Mouse (Mus musculus) neural tube, embryonic 13.5 days (tissue): Measurements from ENCODE around the gene Itga9. TPM values are rescaled to one million over a fixed set of nuclear protein-coding genes. Genes with fewer than 3 reads are reported as not detected.
"Not testable (repeated sequence)": the region's sequence is repeated elsewhere in the genome, so short reads cannot be mapped to it uniquely, and the experiment has no call there.

Source experiments
- ATAC-seq: fragments of 200-750 bp; cut with Nextera tagmentation; 2 replicates; pipeline ENCODE4 v1.8.0; 2017; ENCODE audit warnings: low read depth, mild to moderate bottlenecking, moderate TSS enrichment, moderate library complexity
- H3K27ac ChIP-seq: fragments of 300-500 bp; sonication (generic); replicated peaks from 2 replicates; pipeline ENCODE4 v1.5.1; 2015; ENCODE audit warnings: moderate library complexity, mild to moderate bottlenecking, inconsistent platforms
- H3K27me3 ChIP-seq: fragments of 300-500 bp; sonication (generic); 2 replicates; pipeline ENCODE4 v1.6.1; 2015; ENCODE audit warnings: mild to moderate bottlenecking, inconsistent platforms
- H3K36me3 ChIP-seq: fragments of 300-500 bp; sonication (generic); 2 replicates; pipeline ENCODE4 v1.6.1; 2015; ENCODE audit warnings: mild to moderate bottlenecking, inconsistent platforms
- H3K4me1 ChIP-seq: fragments of 300-500 bp; sonication (generic); replicated peaks from 2 replicates; pipeline ENCODE4 v1.6.1; 2015; ENCODE audit warnings: inconsistent platforms
- H3K4me2 ChIP-seq: fragments of 300-500 bp; sonication (generic); 2 replicates; pipeline ENCODE4 v1.6.1; 2015; ENCODE audit warnings: inconsistent platforms, mild to moderate bottlenecking, moderate library complexity
- H3K4me3 ChIP-seq: fragments of 300-500 bp; sonication (generic); 2 replicates; pipeline ENCODE4 v1.5.1; 2015; ENCODE audit warnings: mild to moderate bottlenecking, inconsistent platforms
- H3K9ac ChIP-seq: fragments of 300-500 bp; sonication (generic); 2 replicates; pipeline ENCODE4 v1.6.1; 2015; ENCODE audit warnings: moderate library complexity, mild to moderate bottlenecking, inconsistent platforms
- H3K9me3 ChIP-seq: fragments of 300-500 bp; sonication (generic); 2 replicates; pipeline ENCODE4 v1.6.1; 2016; ENCODE audit warnings: inconsistent platforms
- WGBS: fragments of 180-500 bp; shearing (Covaris S2); methylation state at CpG from one replicate; pipeline ENCODE4 v1.1.7; 2015; 5-methylcytosine and 5-hydroxymethylcytosine counted together
- polyA plus RNA-seq: library from polyadenylated mRNA; unstranded; fragments of >200 nt; fragmentation: Nextera tagmentation; extraction: Ambion mirVana; gene quantifications from 2 replicates; pipeline ENCODE4 v1.2.1, GENCODE M21; 2015

Itga9 gene
- polyA plus RNA-seq, 1 experiment from 2014 or later: 3.5 TPM

GRCm38 (mm10) chr9:118585998-118586397, 20.5 kb upstream of the Itga9 start:
- ATAC-seq: no peak
- Histone ChIP-seq H3K4me3 (no peak overlapping the region), H3K9me3 (no peaks in the 10 kb centered on the region), H3K27ac (no peak overlapping the region), H3K9ac (no peak overlapping the region), H3K4me2 (no peak overlapping the region), H3K4me1 (peaks cover 20% of the 10 kb centered on the region), H3K27me3 (no peaks in the 10 kb centered on the region), H3K36me3 (peaks cover 25% of the 10 kb centered on the region)
- 83% methylated on average over 6 of the region's 6 CpGs for WGBS

- Histone ChIP-seq H3K36me3 (peaks cover 17% of the 10 kb centered on the region), H3K4me3 (no peak overlapping the region), H3K27me3 (no peaks in the 10 kb centered on the region), H3K9me3 (no peaks in the 10 kb centered on the region), H3K4me2 (no peak overlapping the region), H3K9ac (no peak overlapping the region), H3K27ac (no peak overlapping the region), H3K4me1 (peaks cover 16% of the 10 kb centered on the region)
- WGBS: 75% methylated on average over 4 of the region's 4 CpGs
- no peak for ATAC-seq
These were observed 19.4 kb upstream of the Itga9 start for GRCm38 (mm10) chr9:118587115-118587514.

GRCm38 (mm10) chr9:118589249-118589648, 17.2 kb upstream of the Itga9 start:
- Histone ChIP-seq H3K4me2 (no peak overlapping the region), H3K4me1 (peaks cover 25% of the 10 kb centered on the region), H3K4me3 (no peak overlapping the region), H3K27ac (0 out of 2 replicates have a peak overlapping the region, but pooled peaks have one; percentile 30), H3K9me3 (no peaks in the 10 kb centered on the region), H3K27me3 (no peaks in the 10 kb centered on the region), H3K36me3 (no peaks in the 10 kb centered on the region), H3K9ac (no peak overlapping the region)
- WGBS: 48% methylated on average over 3 of the region's 3 CpGs
- no peak for ATAC-seq

- Histone ChIP-seq H3K27me3 (no peaks in the 10 kb centered on the region), H3K27ac (0 out of 2 replicates have a peak overlapping the region, but pooled peaks have one; percentile 30), H3K4me3 (no peak overlapping the region), H3K4me1 (peaks cover 25% of the 10 kb centered on the region), H3K4me2 (no peak overlapping the region), H3K36me3 (no peaks in the 10 kb centered on the region), H3K9me3 (no peaks in the 10 kb centered on the region), H3K9ac (0 out of 2 replicates have a peak overlapping the region, but pooled peaks have one; percentile 13)
- ATAC-seq: peak; percentile 55
- whole genome bisulfite sequencing: 28% methylated on average over 7 of the region's 7 CpGs
These were observed 16.3 kb upstream of the Itga9 start for GRCm38 (mm10) chr9:118590230-118590629.

- Histone ChIP-seq H3K27me3 (no peaks in the 10 kb centered on the region), H3K4me2 (no peak overlapping the region), H3K4me3 (no peak overlapping the region), H3K27ac (no peak overlapping the region), H3K36me3 (no peaks in the 10 kb centered on the region), H3K4me1 (peaks cover 25% of the 10 kb centered on the region), H3K9ac (no peak overlapping the region), H3K9me3 (no peaks in the 10 kb centered on the region)
- ATAC-seq: no peak
- 80% methylated on average over 6 of the region's 6 CpGs for WGBS
These were observed 14.9 kb upstream of the Itga9 start for GRCm38 (mm10) chr9:118591633-118592032.

- Histone ChIP-seq H3K4me1 (peaks cover 25% of the 10 kb centered on the region), H3K4me2 (no peak overlapping the region), H3K27me3 (no peaks in the 10 kb centered on the region), H3K27ac (no peak overlapping the region), H3K4me3 (no peak overlapping the region), H3K9ac (no peak overlapping the region), H3K9me3 (no peaks in the 10 kb centered on the region), H3K36me3 (no peaks in the 10 kb centered on the region)
- 51% methylated on average over 13 of the region's 13 CpGs for WGBS
- ATAC-seq: no peak
These were observed 13.8 kb upstream of the Itga9 start for GRCm38 (mm10) chr9:118592585-118593249.

- H3K27ac ChIP-seq: no peak overlapping the region
- no peak overlapping the region for H3K4me3 ChIP-seq
- H3K4me2 ChIP-seq: no peak overlapping the region
- no peaks in the 10 kb centered on the region for H3K27me3 ChIP-seq
- H3K4me1 ChIP-seq: peaks cover 25% of the 10 kb centered on the region
- no peak for ATAC-seq
- H3K36me3 ChIP-seq: no peaks in the 10 kb centered on the region
- H3K9ac ChIP-seq: no peak overlapping the region
- WGBS: 87% methylated on average over 8 of the region's 8 CpGs
- no peaks in the 10 kb centered on the region for H3K9me3 ChIP-seq
These were observed 13.0 kb upstream of the Itga9 start for GRCm38 (mm10) chr9:118593443-118593842.

- Histone ChIP-seq H3K4me1 (peaks cover 8% of the 10 kb centered on the region; the same call in 1 of the 2 replicates), H3K9me3 (no peaks in the 10 kb centered on the region), H3K4me2 (no peak overlapping the region), H3K4me3 (no peak overlapping the region), H3K36me3 (no peaks in the 10 kb centered on the region), H3K9ac (no peak overlapping the region), H3K27ac (no peak overlapping the region), H3K27me3 (no peaks in the 10 kb centered on the region)
- ATAC-seq: no peak
- WGBS: 89% methylated on average over 7 of the region's 7 CpGs
These were observed 9.7 kb upstream of the Itga9 start for GRCm38 (mm10) chr9:118596767-118597166.

GRCm38 (mm10) chr9:118600393-118600792, 6.1 kb upstream of the Itga9 start:
- H3K4me3 ChIP-seq, H3K36me3 ChIP-seq, H3K4me1 ChIP-seq, H3K9me3 ChIP-seq, H3K9ac ChIP-seq, H3K4me2 ChIP-seq, H3K27ac ChIP-seq, ATAC-seq: not testable (repeated sequence)
- 79% methylated on average over 3 of the region's 3 CpGs for WGBS
- peaks cover 22% of the 10 kb centered on the region for H3K27me3 ChIP-seq

GRCm38 (mm10) chr9:118602576-118602975, 3.9 kb upstream of the Itga9 start:
- no peaks in the 10 kb centered on the region for H3K36me3 ChIP-seq
- no peak for ATAC-seq
- no peak overlapping the region for H3K9ac ChIP-seq
- H3K4me3 ChIP-seq: no peak overlapping the region
- H3K4me1 ChIP-seq: peaks cover 12% of the 10 kb centered on the region
- H3K9me3 ChIP-seq: no peaks in the 10 kb centered on the region
- H3K27ac ChIP-seq: no peak overlapping the region
- H3K27me3 ChIP-seq: peaks cover 31% of the 10 kb centered on the region
- H3K4me2 ChIP-seq: no peak overlapping the region
- WGBS: 71% methylated on average over 5 of the region's 5 CpGs

- Histone ChIP-seq H3K4me3 (peak overlapping the region; percentile 71), H3K36me3 (no peaks in the 10 kb centered on the region), H3K27ac (peak overlapping the region; percentile 54), H3K27me3 (peaks cover 70% of the 10 kb centered on the region), H3K4me2 (peak overlapping the region; percentile 87), H3K4me1 (peaks cover 38% of the 10 kb centered on the region), H3K9me3 (no peaks in the 10 kb centered on the region), H3K9ac (peak overlapping the region; percentile 89)
- peak; percentile 59 for ATAC-seq
- under 1% methylated on average over 65 of the region's 68 CpGs for WGBS
These were observed 404 bp downstream of the Itga9 start for GRCm38 (mm10) chr9:118606817-118607371.

- H3K27ac ChIP-seq: no peak overlapping the region
- ATAC-seq: no peak
- WGBS: 34% methylated on average over 16 of the region's 16 CpGs
- no peaks in the 10 kb centered on the region for H3K9me3 ChIP-seq
- H3K36me3 ChIP-seq: no peaks in the 10 kb centered on the region
- H3K9ac ChIP-seq: no peak overlapping the region
- H3K4me2 ChIP-seq: peak overlapping the region; percentile 87
- peaks cover 72% of the 10 kb centered on the region for H3K27me3 ChIP-seq
- peak overlapping the region; percentile 71 for H3K4me3 ChIP-seq
- H3K4me1 ChIP-seq: peaks cover 41% of the 10 kb centered on the region
These were observed 1.4 kb downstream of the Itga9 start for GRCm38 (mm10) chr9:118607701-118608401.
